Mouse (Mus musculus) activated CD4-positive, CD25-positive, alpha-beta regulatory T cell, adult 4 months (primary cell): ENCODE data around the gene Txndc12. TPM values are rescaled to one million over a fixed set of nuclear protein-coding genes. Genes with fewer than 3 reads are reported as not detected.

ENCODE experiments used
- polyA plus RNA-seq, 2 experiments: library from polyadenylated mRNA; unstranded; fragments of 100-300 nt; shearing (Covaris generic); gene quantifications; one replicate each; pipeline ENCODE4 v1.2.1; 2017

Txndc12 gene
- polyA plus RNA-seq, 2 experiments from 2014 or later: 58.5 to 69.9 TPM

Other genes with a start within 250 kb of the Txndc12 start
- 10 to 100 TPM; 23.4 to 34.7 TPM for gene Cc2d1b, start 214.7 kb upstream of the Txndc12 start, polyA plus RNA-seq
- not detected for gene 3110021N24Rik, start 115.0 kb upstream of the Txndc12 start, polyA plus RNA-seq
- under 1 TPM; 0.42 to 0.69 TPM for gene Zfyve9, start 53.8 kb upstream of the Txndc12 start, polyA plus RNA-seq
- gene Btf3l4, start 987 bp upstream of the Txndc12 start, polyA plus RNA-seq: 10 to 100 TPM; 72.3 to 73.4 TPM
- gene Kti12, start 13.2 kb downstream of the Txndc12 start, polyA plus RNA-seq: 10 to 100 TPM; 12.7 to 13.4 TPM
- under 1 TPM in 1 of 2 experiments, not detected in 1; 0.29 TPM for gene A730015C16Rik, start 14.0 kb downstream of the Txndc12 start, polyA plus RNA-seq
- not detected for gene Rab3b, start 44.5 kb downstream of the Txndc12 start, polyA plus RNA-seq
- 10 to 100 TPM; 44.1 to 47.8 TPM for gene Nrd1, start 166.1 kb downstream of the Txndc12 start, polyA plus RNA-seq